Mouse (Mus musculus) small intestine, adult 2 months (tissue): ENCODE measurements around the gene Fcf1. TPM values are rescaled to one million over a fixed set of nuclear protein-coding genes. Genes with fewer than 3 reads are reported as not detected.

Source experiments
- H3K27ac ChIP-seq: fragments of 200-500 bp; 2 replicates; pipeline ENCODE4 v1.5.1; 2012; ENCODE audit warnings: low read depth, low read length, control low read depth, inconsistent platforms; ENCODE audit not compliant: insufficient read depth
- H3K27me3 ChIP-seq: fragments of 200-500 bp; 2 replicates; pipeline ENCODE4 v1.6.1; 2012; ENCODE audit warnings: mild to moderate bottlenecking, moderate library complexity, low read length, inconsistent platforms; ENCODE audit not compliant: control insufficient read depth, insufficient read depth
- H3K36me3 ChIP-seq: fragments of 200-500 bp; 2 replicates; pipeline ENCODE4 v1.6.1; 2012; ENCODE audit warnings: mild to moderate bottlenecking, low read length, control low read depth, inconsistent platforms; ENCODE audit not compliant: control insufficient read depth, insufficient read depth
- H3K4me1 ChIP-seq: fragments of 200-500 bp; 2 replicates; pipeline ENCODE4 v1.6.1; 2012; ENCODE audit warnings: low read length, inconsistent platforms, mixed read lengths; ENCODE audit not compliant: control insufficient read depth, insufficient read depth, insufficient read length
- H3K4me3 ChIP-seq: fragments of 200-500 bp; 2 replicates; pipeline ENCODE4 v1.5.1; 2012; ENCODE audit warnings: low read depth, mild to moderate bottlenecking, control low read depth, inconsistent platforms, low read length, moderate library complexity
- CTCF ChIP-seq: fragments of 200-500 bp; IDR thresholded peaks from 2 replicates; pipeline ENCODE4 v1.5.1; 2012; ENCODE audit warnings: low read depth, mild to moderate bottlenecking, control low read depth, inconsistent platforms, low read length, moderate library complexity, mixed read lengths; ENCODE audit not compliant: insufficient replicate concordance, insufficient read length; ENCODE audit errors: extremely low read depth
- POLR2A ChIP-seq: fragments of 200-500 bp; IDR thresholded peaks from 2 replicates; pipeline ENCODE4 v1.6.1; 2012; ENCODE audit warnings: low read depth, mild to moderate bottlenecking, control low read depth, inconsistent platforms, low read length, moderate library complexity
- WGBS: fragments of 180-500 bp; shearing (Covaris S2); methylation state at CpG from one replicate; pipeline ENCODE4 v1.1.7; 2018; 5-methylcytosine and 5-hydroxymethylcytosine counted together
- polyA plus RNA-seq: library from polyadenylated mRNA; depleted of rRNA; stranded (reverse); fragments of >200 nt; gene quantifications from 2 replicates; pipeline ENCODE4 v1.2.3, GENCODE M21; 2012; rRNA removed

Fcf1 gene
- 15.7 and 27.6 TPM in 2 replicates for polyA plus RNA-seq

- Histone ChIP-seq H3K4me3 (peak within 1 kb of the TSS; percentile 97), H3K27me3 (no peaks in the 10 kb centered on the region), H3K27ac (peak within 1 kb of the TSS; percentile 58), H3K36me3 (peaks cover 20% of the 10 kb centered on the region), H3K4me1 (peaks cover 5% of the 10 kb centered on the region)
- WGBS, result under 1% methylated on average over 42 of the region's 42 CpGs
- no peak for TF ChIP-seq CTCF
- peak; percentile 49; the same call in 1 of the 2 replicates for TF ChIP-seq POLR2A
Measured at GRCm38 (mm10) chr12:84970428-84971096, at the start of gene Fcf1, which contains the start of gene Arel1. Gene Fcf1, plus strand, starts transcription at chr12:84970897. Gene Arel1, minus strand, starts transcription at chr12:84970900.

GRCm38 (mm10) chr12:84921881-84922419, 48.7 kb upstream of the Fcf1 start:
- no peak overlapping the region for H3K4me3 ChIP-seq
- 76% methylated on average over 8 of the region's 8 CpGs for WGBS
- H3K4me1 ChIP-seq, result no peaks in the 10 kb centered on the region
- TF ChIP-seq POLR2A (no peak), CTCF (no peak)
- H3K36me3 ChIP-seq, result peaks cover 60% of the 10 kb centered on the region
- H3K27me3 ChIP-seq, result no peaks in the 10 kb centered on the region
- no peak overlapping the region for H3K27ac ChIP-seq

GRCm38 (mm10) chr12:84924324-84924723, 46.4 kb upstream of the Fcf1 start:
- TF ChIP-seq POLR2A (no peak), CTCF (no peak)
- Histone ChIP-seq H3K36me3 (peaks cover 66% of the 10 kb centered on the region), H3K4me1 (no peaks in the 10 kb centered on the region), H3K27me3 (no peaks in the 10 kb centered on the region), H3K4me3 (no peak overlapping the region), H3K27ac (no peak overlapping the region)
- 89% methylated on average over 5 of the region's 5 CpGs for WGBS

GRCm38 (mm10) chr12:84926542-84926941, 44.2 kb upstream of the Fcf1 start:
- 88% methylated on average over 6 of the region's 6 CpGs for WGBS
- Histone ChIP-seq H3K27me3 (no peaks in the 10 kb centered on the region), H3K4me3 (no peak overlapping the region), H3K27ac (no peak overlapping the region), H3K4me1 (no peaks in the 10 kb centered on the region), H3K36me3 (peaks cover 65% of the 10 kb centered on the region)
- no peak for TF ChIP-seq CTCF
- TF ChIP-seq POLR2A, result no peak

- no peak overlapping the region for H3K4me3 ChIP-seq
- TF ChIP-seq POLR2A (no peak), CTCF (no peak)
- no peaks in the 10 kb centered on the region for H3K4me1 ChIP-seq
- H3K27me3 ChIP-seq, result no peaks in the 10 kb centered on the region
- H3K36me3 ChIP-seq, result peaks cover 58% of the 10 kb centered on the region
- 94% methylated on average over 6 of the region's 6 CpGs for WGBS
- H3K27ac ChIP-seq, result no peak overlapping the region
Measured at GRCm38 (mm10) chr12:84932210-84932609, 38.5 kb upstream of the Fcf1 start.

- H3K27me3 ChIP-seq, result no peaks in the 10 kb centered on the region
- no peak overlapping the region for H3K27ac ChIP-seq
- peaks cover 45% of the 10 kb centered on the region for H3K36me3 ChIP-seq
- H3K4me1 ChIP-seq, result no peaks in the 10 kb centered on the region
- 78% methylated on average over 5 of the region's 5 CpGs for WGBS
- TF ChIP-seq CTCF (no peak), POLR2A (no peak)
- H3K4me3 ChIP-seq, result no peak overlapping the region
Measured at GRCm38 (mm10) chr12:84935343-84935742, 35.4 kb upstream of the Fcf1 start.

- 87% methylated on average over 7 of the region's 7 CpGs for WGBS
Measured at GRCm38 (mm10) chr12:84939117-84939516, 31.6 kb upstream of the Fcf1 start.

More at GRCm38 (mm10) chr12:84939117-84939516, 31.6 kb upstream of the Fcf1 start:
- no peak overlapping the region for H3K27ac ChIP-seq
- peaks cover 44% of the 10 kb centered on the region for H3K36me3 ChIP-seq
- TF ChIP-seq POLR2A (no peak), CTCF (no peak)
- H3K27me3 ChIP-seq, result no peaks in the 10 kb centered on the region
- H3K4me3 ChIP-seq, result no peak overlapping the region
- H3K4me1 ChIP-seq, result no peaks in the 10 kb centered on the region
